Mouse (Mus musculus): ENCODE measurements around the gene Gm49450. TPM values are rescaled to one million over a fixed set of nuclear protein-coding genes. Genes with fewer than 3 reads are reported as not detected.
"Not testable (repeated sequence)": the region's sequence is repeated elsewhere in the genome, so short reads cannot be mapped to it uniquely, and the experiment has no call there.

Gm49450 gene
- polyA plus RNA-seq, 1 experiment from 2014 or later: not detected

GRCm38 (mm10) chr15:98948382-98948781, 5.0 kb downstream of the Gm49450 start:
- ATAC-seq (ENCODE audit: low FRiP score, low read depth): no peak
- Histone ChIP-seq H3K9me3 (0 out of 2 replicates have a peak, but pooled peaks cover 4% of the 10 kb centered on the region), H3K9ac (no peak overlapping the region), H3K36me3 (peaks cover 11% of the 10 kb centered on the region), H3K4me1 (peaks cover 9% of the 10 kb centered on the region), H3K4me2 (replicated peaks) (no peak overlapping the region), H3K4me3 (no peak overlapping the region), H3K27me3 (no peaks in the 10 kb centered on the region), H3K27ac (no peak overlapping the region)

- no peak overlapping the region; the same call in 1 of the 2 replicates for H3K27ac ChIP-seq
- no peak overlapping the region for H3K4me2 ChIP-seq (replicated peaks)
- H3K9me3 ChIP-seq: 0 out of 2 replicates have a peak, but pooled peaks cover 4% of the 10 kb centered on the region
- peaks cover 9% of the 10 kb centered on the region for H3K4me1 ChIP-seq
- no peak overlapping the region for H3K9ac ChIP-seq
- no peak for ATAC-seq (ENCODE audit: low FRiP score, low read depth)
- no peak overlapping the region for H3K4me3 ChIP-seq
- H3K36me3 ChIP-seq: peaks cover 11% of the 10 kb centered on the region
- WGBS: 52% methylated on average over 3 of the region's 3 CpGs
- H3K27me3 ChIP-seq: no peaks in the 10 kb centered on the region
Observed at GRCm38 (mm10) chr15:98947884-98948283, 5.5 kb downstream of the Gm49450 start.

- Histone ChIP-seq H3K4me2 (replicated peaks) (no peak overlapping the region), H3K4me3 (no peak overlapping the region), H3K9me3 (0 out of 2 replicates have a peak, but pooled peaks cover 4% of the 10 kb centered on the region), H3K36me3 (no peaks in the 10 kb centered on the region), H3K27ac (no peak overlapping the region), H3K9ac (no peak overlapping the region), H3K4me1 (no peaks in the 10 kb centered on the region), H3K27me3 (no peaks in the 10 kb centered on the region)
- no peak for ATAC-seq (ENCODE audit: low FRiP score, low read depth)
- WGBS: 65% methylated on average over 4 of the region's 4 CpGs
Observed at GRCm38 (mm10) chr15:98943133-98943532, 10.2 kb downstream of the Gm49450 start.

- ATAC-seq (ENCODE audit: low FRiP score, low read depth): no peak
Observed at GRCm38 (mm10) chr15:98942081-98942480, 11.3 kb downstream of the Gm49450 start.

GRCm38 (mm10) chr15:98941539-98941938, 11.8 kb downstream of the Gm49450 start:
- Histone ChIP-seq H3K4me1 (no peaks in the 10 kb centered on the region), H3K4me2 (replicated peaks) (no peak overlapping the region), H3K9me3 (0 out of 2 replicates have a peak, but pooled peaks cover 4% of the 10 kb centered on the region), H3K9ac (no peak overlapping the region), H3K36me3 (no peaks in the 10 kb centered on the region), H3K27me3 (no peaks in the 10 kb centered on the region), H3K4me3 (no peak overlapping the region), H3K27ac (no peak overlapping the region)
- WGBS: 71% methylated on average over 2 of the region's 2 CpGs
- no peak for ATAC-seq (ENCODE audit: low FRiP score, low read depth)

More at GRCm38 (mm10) chr15:98942081-98942480, 11.3 kb downstream of the Gm49450 start:
- no peak overlapping the region for H3K4me3 ChIP-seq
- H3K27ac ChIP-seq: no peak overlapping the region
- H3K36me3 ChIP-seq: no peaks in the 10 kb centered on the region
- no peaks in the 10 kb centered on the region for H3K27me3 ChIP-seq
- WGBS: 87% methylated on average over 4 of the region's 4 CpGs
- no peak overlapping the region for H3K4me2 ChIP-seq (replicated peaks)
- 0 out of 2 replicates have a peak, but pooled peaks cover 4% of the 10 kb centered on the region for H3K9me3 ChIP-seq
- H3K9ac ChIP-seq: no peak overlapping the region
- H3K4me1 ChIP-seq: no peaks in the 10 kb centered on the region

- WGBS: 65% methylated on average over 10 of the region's 10 CpGs
- H3K4me1 ChIP-seq: peaks cover 5% of the 10 kb centered on the region
- H3K27ac ChIP-seq: no peak overlapping the region
- no peaks in the 10 kb centered on the region for H3K27me3 ChIP-seq
- no peaks in the 10 kb centered on the region for H3K36me3 ChIP-seq
- no peak for ATAC-seq (ENCODE audit: low FRiP score, low read depth)
- 0 out of 2 replicates have a peak, but pooled peaks cover 4% of the 10 kb centered on the region for H3K9me3 ChIP-seq
- no peak overlapping the region for H3K4me2 ChIP-seq (replicated peaks)
- no peak overlapping the region for H3K9ac ChIP-seq
- no peak overlapping the region for H3K4me3 ChIP-seq
Observed at GRCm38 (mm10) chr15:98940816-98941215, 12.5 kb downstream of the Gm49450 start.

- Histone ChIP-seq H3K4me1 (peaks cover 22% of the 10 kb centered on the region), H3K4me2 (replicated peaks) (peak within 1 kb of the TSS; percentile 85), H3K27ac (peak within 1 kb of the TSS; percentile 99), H3K36me3 (peaks cover 10% of the 10 kb centered on the region), H3K27me3 (no peaks in the 10 kb centered on the region), H3K4me3 (peak within 1 kb of the TSS; percentile 78), H3K9me3 (no peaks in the 10 kb centered on the region), H3K9ac (peak within 1 kb of the TSS; percentile 96)
- under 1% methylated on average over 54 of the region's 58 CpGs for WGBS
- peak; percentile 96 for ATAC-seq (ENCODE audit: low FRiP score, low read depth)
Observed at GRCm38 (mm10) chr15:98934217-98934839, 19.0 kb downstream of the Gm49450 start, which contains the start of gene Tuba1b. Gene Tuba1b, minus strand, starts transcription at chr15:98934565.

- Histone ChIP-seq H3K27me3 (no peaks in the 10 kb centered on the region), H3K36me3 (peaks cover 10% of the 10 kb centered on the region), H3K27ac (peak overlapping the region; percentile 99), H3K9me3 (no peaks in the 10 kb centered on the region), H3K4me3 (peak overlapping the region; percentile 78), H3K4me1 (peaks cover 25% of the 10 kb centered on the region), H3K9ac (peak overlapping the region; percentile 96), H3K4me2 (replicated peaks) (peak overlapping the region; percentile 85)
- WGBS: under 1% methylated on average over 35 of the region's 35 CpGs
- ATAC-seq (ENCODE audit: low FRiP score, low read depth): peak; percentile 87
Observed at GRCm38 (mm10) chr15:98933833-98934216, 19.5 kb downstream of the Gm49450 start.

- WGBS: 17% methylated on average over 8 of the region's 9 CpGs
Observed at GRCm38 (mm10) chr15:98933004-98933671, 20.2 kb downstream of the Gm49450 start.

GRCm38 (mm10) chr15:98930998-98931397, 22.4 kb downstream of the Gm49450 start:
- Histone ChIP-seq H3K9ac (peak overlapping the region; percentile 25; the same call in 1 of the 2 replicates), H3K36me3 (peaks cover 10% of the 10 kb centered on the region), H3K4me3 (no peak overlapping the region), H3K4me2 (replicated peaks) (no peak overlapping the region), H3K4me1 (peaks cover 27% of the 10 kb centered on the region), H3K27me3 (no peaks in the 10 kb centered on the region), H3K27ac (peak overlapping the region; percentile 44; the same call in 1 of the 2 replicates), H3K9me3 (no peaks in the 10 kb centered on the region)
- WGBS: 74% methylated on average over 3 of the region's 3 CpGs
- ATAC-seq (ENCODE audit: low FRiP score, low read depth): no peak

More at GRCm38 (mm10) chr15:98933004-98933671, 20.2 kb downstream of the Gm49450 start:
- not testable (repeated sequence) for H3K27me3 ChIP-seq; H3K9me3 ChIP-seq; ATAC-seq (ENCODE audit: low FRiP score, low read depth)
- peaks cover 10% of the 10 kb centered on the region for H3K36me3 ChIP-seq
- H3K27ac ChIP-seq: peak overlapping the region; percentile 99
- peak overlapping the region; percentile 96 for H3K9ac ChIP-seq
- peak overlapping the region; percentile 85 for H3K4me2 ChIP-seq (replicated peaks)
- peak overlapping the region; percentile 78 for H3K4me3 ChIP-seq
- H3K4me1 ChIP-seq: peaks cover 30% of the 10 kb centered on the region

- ATAC-seq (ENCODE audit: low FRiP score, low read depth): no peak
- 51% methylated on average over 8 of the region's 8 CpGs for WGBS
- H3K9ac ChIP-seq: no peak overlapping the region
Observed at GRCm38 (mm10) chr15:98930017-98930734, 23.2 kb downstream of the Gm49450 start.

More at GRCm38 (mm10) chr15:98930017-98930734, 23.2 kb downstream of the Gm49450 start:
- Histone ChIP-seq H3K4me2 (replicated peaks) (no peak overlapping the region), H3K27ac (no peak overlapping the region; the same call in 1 of the 2 replicates), H3K4me3 (no peak overlapping the region), H3K27me3 (no peaks in the 10 kb centered on the region), H3K36me3 (peaks cover 10% of the 10 kb centered on the region), H3K4me1 (peaks cover 18% of the 10 kb centered on the region), H3K9me3 (no peaks in the 10 kb centered on the region)
